Mouse (Mus musculus): Measurements from ENCODE around the gene Rhobtb1. TPM values are rescaled to one million over a fixed set of nuclear protein-coding genes. Genes with fewer than 3 reads are reported as not detected.

Rhobtb1 gene
- total RNA-seq, 2 experiments from 2014 or later, result 21.8 to 29.1 TPM

- intact Hi-C loops (cut with DNase I), result loop anchor here (10.0 kb wide), 1 partner anchor 86 kb away; no protein-coding TSS in a partner anchor
- Histone ChIP-seq H3K4me3 (peak overlapping the region; percentile 60), H3K27ac (peak overlapping the region; percentile 79)
- TF ChIP-seq CTCF (IDR thresholded peaks at IDR 0.05), result no peak
- peak; percentile 69 for DNase-seq
Measured at GRCm38 (mm10) chr10:69218458-69219288, 67.4 kb downstream of the Rhobtb1 start.

DNA sequence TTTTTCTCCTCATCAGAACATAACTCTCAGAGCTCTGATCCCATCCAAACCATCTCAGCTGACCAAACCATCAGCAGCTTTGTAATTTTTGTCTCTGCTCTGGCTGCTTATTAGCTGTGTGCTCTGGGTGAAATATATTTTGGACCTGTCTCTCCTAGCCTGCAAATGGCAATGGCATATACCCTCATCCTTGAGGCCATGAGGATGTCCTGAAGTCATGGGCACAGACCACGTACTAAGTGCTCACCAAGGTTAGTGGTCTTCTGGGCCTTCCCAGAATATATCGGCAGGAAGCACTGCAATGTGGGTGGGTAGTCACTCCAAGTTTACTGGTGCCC is 68.0 kb downstream of the Rhobtb1 start:
- peak overlapping the region; percentile 79 for H3K27ac ChIP-seq
- intact Hi-C loops (cut with DNase I), result loop anchor here (10.0 kb wide), 1 partner anchor 86 kb away; no protein-coding TSS in a partner anchor
- no peak for TF ChIP-seq CTCF (IDR thresholded peaks at IDR 0.05)
- peak overlapping the region; percentile 60 for H3K4me3 ChIP-seq
- DNase-seq, result no peak

GRCm38 (mm10) chr10:69220296-69220695 is 69.1 kb downstream of the Rhobtb1 start:
- no peak for TF ChIP-seq CTCF (IDR thresholded peaks at IDR 0.05)
- peak overlapping the region; percentile 60 for H3K4me3 ChIP-seq
- DNase-seq, result peak; percentile 67
- intact Hi-C loops (cut with DNase I), result no loop called here
- peak overlapping the region; percentile 79 for H3K27ac ChIP-seq

- Histone ChIP-seq H3K27ac (peak overlapping the region; percentile 79), H3K4me3 (no peak overlapping the region; the same call in 1 of the 2 replicates)
- intact Hi-C loops (cut with DNase I), result no loop called here
- no peak for DNase-seq
- no peak for TF ChIP-seq CTCF (IDR thresholded peaks at IDR 0.05)
Measured at GRCm38 (mm10) chr10:69221148-69221547, 69.9 kb downstream of the Rhobtb1 start.

DNA sequence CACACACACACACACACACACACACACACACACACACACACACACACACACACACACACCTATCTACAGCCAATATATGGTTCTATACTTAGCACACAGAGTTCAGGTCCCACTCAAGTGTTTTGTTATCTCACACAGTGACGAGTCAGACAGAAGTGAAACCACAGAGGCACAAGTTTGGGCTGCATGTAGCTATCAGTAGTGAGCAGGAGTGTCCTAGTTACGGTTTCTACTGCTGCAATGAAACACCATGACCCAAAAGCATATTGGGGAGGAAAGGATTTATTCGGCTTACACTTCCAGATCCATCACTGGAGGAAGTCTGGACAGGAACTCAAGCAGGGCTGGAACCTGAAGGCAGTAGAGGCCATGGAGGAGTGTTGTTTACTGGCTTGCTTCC is 70.7 kb downstream of the Rhobtb1 start:
- intact Hi-C loops (cut with DNase I), result no loop called here
- TF ChIP-seq CTCF (IDR thresholded peaks at IDR 0.05), result no peak
- no peak for DNase-seq
- Histone ChIP-seq H3K27ac (peak overlapping the region; percentile 48; the same call in 1 of the 2 replicates), H3K4me3 (no peak overlapping the region)

DNA sequence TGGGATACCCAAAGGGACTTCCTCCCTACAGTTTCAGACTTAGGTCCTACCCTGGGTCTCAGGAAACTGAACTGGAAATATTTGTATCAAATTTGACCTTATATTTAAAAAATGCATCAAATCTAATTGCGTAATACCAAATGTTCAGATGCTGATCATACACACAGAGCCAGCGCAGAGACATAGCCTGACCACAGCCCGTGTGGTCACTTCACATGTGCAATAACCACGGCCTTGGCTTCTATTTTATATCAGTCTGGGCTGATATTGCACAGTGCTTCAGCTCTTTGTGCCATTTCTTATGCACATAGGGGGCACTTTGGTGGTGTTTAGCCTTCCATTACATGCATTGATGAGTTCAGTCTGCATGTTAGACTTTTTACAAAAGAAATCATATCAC is 72.0 kb downstream of the Rhobtb1 start:
- no peak for TF ChIP-seq CTCF (IDR thresholded peaks at IDR 0.05)
- intact Hi-C loops (cut with DNase I), result no loop called here
- no peak overlapping the region for H3K27ac ChIP-seq
- no peak for DNase-seq
- no peak overlapping the region for H3K4me3 ChIP-seq

- no peak overlapping the region; the same call in 1 of the 2 replicates for H3K27ac ChIP-seq
- intact Hi-C loops (cut with DNase I), result no loop called here
- no peak for TF ChIP-seq CTCF (IDR thresholded peaks at IDR 0.05)
- no peak overlapping the region for H3K4me3 ChIP-seq
- DNase-seq, result no peak
Measured at GRCm38 (mm10) chr10:69224276-69224675, 73.0 kb downstream of the Rhobtb1 start.

- no peak for TF ChIP-seq CTCF (IDR thresholded peaks at IDR 0.05)
- Histone ChIP-seq H3K27ac (peak overlapping the region; percentile 43; the same call in 1 of the 2 replicates), H3K4me3 (no peak overlapping the region)
- DNase-seq, result no peak
- intact Hi-C loops (cut with DNase I), result no loop called here
Measured at GRCm38 (mm10) chr10:69225471-69225870, 74.2 kb downstream of the Rhobtb1 start.

- TF ChIP-seq CTCF (IDR thresholded peaks at IDR 0.05), result no peak
- H3K27ac ChIP-seq, result peak overlapping the region; percentile 43; the same call in 1 of the 2 replicates
- DNase-seq, result no peak
- no peak overlapping the region for H3K4me3 ChIP-seq
- intact Hi-C loops (cut with DNase I), result no loop called here
Measured at GRCm38 (mm10) chr10:69225951-69226350, 74.7 kb downstream of the Rhobtb1 start.

DNA sequence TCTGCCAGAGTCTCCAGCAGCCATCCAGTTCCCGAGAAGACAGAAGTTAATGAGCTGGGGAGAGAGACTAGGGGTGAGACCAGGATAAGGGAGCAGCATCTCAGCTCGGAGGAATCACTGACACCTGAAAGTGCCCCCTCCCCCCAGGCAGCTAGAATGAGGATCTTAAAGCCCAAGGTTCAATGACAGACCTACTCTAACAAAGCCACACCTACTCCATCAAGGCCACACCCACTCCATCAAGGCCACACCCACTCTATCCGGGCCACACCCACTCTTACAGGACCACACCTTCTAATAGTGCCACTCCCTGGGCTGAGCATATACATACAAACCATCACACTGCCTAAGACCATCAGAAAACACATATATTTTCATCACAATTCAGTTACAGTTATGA is 86.0 kb downstream of the Rhobtb1 start:
- no peak for TF ChIP-seq CTCF (IDR thresholded peaks at IDR 0.05)
- no peak for DNase-seq
- intact Hi-C loops (cut with DNase I), result no loop called here
- no peak overlapping the region for H3K4me3 ChIP-seq
- H3K27ac ChIP-seq, result no peak overlapping the region

DNA sequence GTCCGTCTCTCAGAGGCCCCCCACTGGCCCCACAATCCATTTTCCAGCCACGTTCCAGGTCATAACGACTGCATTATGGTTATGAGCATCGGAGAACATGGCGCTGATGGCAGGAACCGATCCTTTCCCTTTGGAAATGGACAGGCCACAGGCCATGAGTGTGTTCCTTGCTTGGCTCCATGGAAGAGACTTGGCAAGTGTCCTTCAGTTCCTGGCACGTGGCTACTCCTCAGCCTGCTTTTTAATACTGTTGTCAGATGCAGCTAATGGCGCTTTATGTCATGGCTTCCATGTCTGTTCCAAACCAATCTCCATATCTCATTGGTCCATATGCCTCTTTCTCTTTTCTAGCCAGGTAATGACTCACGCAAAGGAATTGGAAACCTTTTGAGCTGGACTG is 86.5 kb downstream of the Rhobtb1 start:
- no peak for DNase-seq
- TF ChIP-seq CTCF (IDR thresholded peaks at IDR 0.05), result no peak
- Histone ChIP-seq H3K4me3 (no peak overlapping the region), H3K27ac (no peak overlapping the region)
- intact Hi-C loops (cut with DNase I), result no loop called here

DNA sequence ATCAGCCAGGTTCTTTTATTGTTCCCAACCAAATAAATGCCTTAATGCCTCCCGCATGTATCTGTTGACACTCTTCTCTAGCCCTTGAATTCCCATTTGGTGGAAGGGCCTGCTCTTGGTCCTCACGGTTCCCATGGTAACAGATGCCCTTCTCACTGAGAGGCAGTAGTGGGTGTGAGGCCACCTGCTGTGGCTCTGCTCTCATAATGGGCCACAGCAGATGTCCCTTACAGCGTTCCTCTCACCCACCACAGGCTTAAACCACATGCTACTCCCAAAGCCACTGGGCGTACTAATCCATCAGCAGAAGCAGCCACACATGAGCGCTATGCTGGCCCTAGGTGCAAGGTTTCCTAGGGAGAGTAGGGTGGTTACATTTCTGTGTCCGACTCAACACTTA is 87.1 kb downstream of the Rhobtb1 start:
- H3K27ac ChIP-seq, result no peak overlapping the region
- intact Hi-C loops (cut with DNase I), result no loop called here
- DNase-seq, result no peak
- H3K4me3 ChIP-seq, result no peak overlapping the region
- no peak for TF ChIP-seq CTCF (IDR thresholded peaks at IDR 0.05)

- peak; percentile 52 for DNase-seq
- intact Hi-C loops (cut with DNase I), result no loop called here
- Histone ChIP-seq H3K27ac (peak overlapping the region; percentile 54), H3K4me3 (no peak overlapping the region)
- no peak for TF ChIP-seq CTCF (IDR thresholded peaks at IDR 0.05)
Measured at GRCm38 (mm10) chr10:69240530-69240929, 89.3 kb downstream of the Rhobtb1 start.

- TF ChIP-seq CTCF (IDR thresholded peaks at IDR 0.05), result no peak
- peak overlapping the region; percentile 78 for H3K27ac ChIP-seq
- intact Hi-C loops (cut with DNase I), result no loop called here
Measured at GRCm38 (mm10) chr10:69245151-69245550, 93.9 kb downstream of the Rhobtb1 start.

More at GRCm38 (mm10) chr10:69245151-69245550, 93.9 kb downstream of the Rhobtb1 start:
- no peak for DNase-seq
- no peak overlapping the region for H3K4me3 ChIP-seq
